Mouse (Mus musculus) leukemia stem cell, adult 10-12 weeks (primary cell): ENCODE results near the gene Slc45a3. TPM values are rescaled to one million over a fixed set of nuclear protein-coding genes. Genes with fewer than 3 reads are reported as not detected.

ENCODE experiments used
- polyA plus RNA-seq: library from polyadenylated mRNA; stranded (reverse); fragments of >175 nt; gene quantifications from 2 replicates; pipeline ENCODE4 v1.2.3, GENCODE M21; 2012; ENCODE audit warnings: low replicate concordance

Slc45a3 gene
- 2.2 and 7.9 TPM in 2 replicates for polyA plus RNA-seq

DNA sequence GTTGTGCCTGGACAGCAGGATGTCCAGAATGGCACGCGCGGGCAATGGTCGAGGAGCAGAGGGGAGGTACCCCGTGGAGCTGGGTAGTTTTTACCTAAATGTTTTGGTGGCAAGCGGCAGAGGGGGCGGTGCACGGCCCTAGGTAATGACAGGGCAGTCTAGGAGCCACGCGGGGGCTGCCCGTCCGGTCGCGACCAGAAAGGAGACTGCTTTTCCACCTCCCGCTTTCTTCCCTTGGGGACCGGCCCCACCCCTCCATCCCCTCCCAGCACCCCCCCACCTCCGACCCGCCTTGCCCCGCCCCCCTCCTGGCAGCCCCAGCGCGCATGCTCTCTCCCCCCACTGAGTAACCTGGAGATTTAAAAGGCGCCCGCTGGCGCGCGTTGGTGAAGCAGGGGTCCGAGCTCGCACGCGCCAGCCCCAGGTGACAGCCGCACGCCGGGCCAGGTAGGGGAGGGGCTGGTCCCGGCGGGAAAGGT is at the start of gene Slc45a3:
Gene Slc45a3 (plus strand): TSS at position 362 of the 479 bp plus-strand sequence.

DNA sequence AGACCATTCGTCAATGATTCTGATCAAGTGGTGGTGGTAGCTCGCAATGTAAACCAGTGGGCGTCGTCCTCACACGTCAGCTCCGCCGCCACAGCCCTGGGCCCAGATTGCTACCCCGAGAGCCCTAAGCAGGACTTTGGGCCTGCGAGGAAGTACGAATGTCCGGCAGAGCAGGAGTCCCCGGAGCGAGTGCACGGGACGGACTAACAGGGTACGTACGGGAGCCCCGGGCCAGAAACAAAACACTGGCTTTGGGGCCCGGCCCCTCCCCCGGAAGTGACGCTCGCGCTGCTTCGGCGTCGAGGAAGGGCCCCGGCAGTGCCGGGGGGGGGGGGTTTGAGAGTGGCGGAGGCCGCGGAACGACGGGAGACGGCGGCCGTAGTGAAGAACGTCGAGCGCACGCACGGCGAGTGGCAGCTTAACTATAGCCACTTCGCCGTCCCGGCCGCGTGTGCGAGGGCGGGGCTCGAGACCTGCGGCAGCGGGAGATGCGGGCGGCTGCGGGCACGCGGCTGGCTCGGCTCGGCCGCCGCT is 44.6 kb downstream of the Slc45a3 start, which contains the start of gene Elk4:
Gene Elk4 (plus strand): TSS at position 326 of the 534 bp plus-strand sequence.

Other genes starting within 250 kb of the Slc45a3 start
- not detected in 2 replicates for gene Slc26a9, start 218.9 kb upstream of the Slc45a3 start, polyA plus RNA-seq
- 0.06 and 0.16 TPM in 2 replicates for gene Pm20d1, start 165.6 kb upstream of the Slc45a3 start, polyA plus RNA-seq
- gene Slc41a1, start 135.5 kb upstream of the Slc45a3 start, polyA plus RNA-seq, result 3.9 and 14.9 TPM in 2 replicates
- 1.6 and 6.1 TPM in 2 replicates for gene Rab29, start 95.7 kb upstream of the Slc45a3 start, polyA plus RNA-seq
- gene Nucks1, start 52.4 kb upstream of the Slc45a3 start, polyA plus RNA-seq, result 8.3 and 8.5 TPM in 2 replicates
- 4.5 and 10.2 TPM in 2 replicates for gene Elk4, start 44.6 kb downstream of the Slc45a3 start, polyA plus RNA-seq
- gene Mfsd4a, start 105.1 kb downstream of the Slc45a3 start, polyA plus RNA-seq, result 0.07 and 0.21 TPM in 2 replicates
- 1.9 and 2.5 TPM in 2 replicates for gene Cdk18, start 176.7 kb downstream of the Slc45a3 start, polyA plus RNA-seq
- gene Lemd1, start 228.5 kb downstream of the Slc45a3 start, polyA plus RNA-seq, result 0.24 TPM in 1 of 2 replicates, not detected in the other
- gene AC124108.1, start 228.5 kb downstream of the Slc45a3 start, polyA plus RNA-seq, result not detected in 2 replicates